Mouse (Mus musculus) left cerebral cortex, postnatal 36 days (tissue): Measurements from ENCODE around the gene St3gal3. TPM values are rescaled to one million over a fixed set of nuclear protein-coding genes. Genes with fewer than 3 reads are reported as not detected.

Experiments
- DNase-seq, 2 experiments: peaks; one replicate each; pipeline ENCODE4 v3.0.0; 2021 to 2022; ENCODE audit warnings: low spot score in 2 of 2, mixed read lengths in 1 of 2
- intact Hi-C: fragments of 180-260 bp; cut with DNase I; formaldehyde crosslinking; loops from one replicate; pipeline ENCODE4 v1.15.1; 2025
- total RNA-seq, 2 experiments: library from RNA; stranded (reverse); gene quantifications; 2 replicates each; pipeline ENCODE4 v1.2.3; 2021

Gene St3gal3
- 10 to 100 TPM; 47.0 to 51.5 TPM for total RNA-seq

DNA sequence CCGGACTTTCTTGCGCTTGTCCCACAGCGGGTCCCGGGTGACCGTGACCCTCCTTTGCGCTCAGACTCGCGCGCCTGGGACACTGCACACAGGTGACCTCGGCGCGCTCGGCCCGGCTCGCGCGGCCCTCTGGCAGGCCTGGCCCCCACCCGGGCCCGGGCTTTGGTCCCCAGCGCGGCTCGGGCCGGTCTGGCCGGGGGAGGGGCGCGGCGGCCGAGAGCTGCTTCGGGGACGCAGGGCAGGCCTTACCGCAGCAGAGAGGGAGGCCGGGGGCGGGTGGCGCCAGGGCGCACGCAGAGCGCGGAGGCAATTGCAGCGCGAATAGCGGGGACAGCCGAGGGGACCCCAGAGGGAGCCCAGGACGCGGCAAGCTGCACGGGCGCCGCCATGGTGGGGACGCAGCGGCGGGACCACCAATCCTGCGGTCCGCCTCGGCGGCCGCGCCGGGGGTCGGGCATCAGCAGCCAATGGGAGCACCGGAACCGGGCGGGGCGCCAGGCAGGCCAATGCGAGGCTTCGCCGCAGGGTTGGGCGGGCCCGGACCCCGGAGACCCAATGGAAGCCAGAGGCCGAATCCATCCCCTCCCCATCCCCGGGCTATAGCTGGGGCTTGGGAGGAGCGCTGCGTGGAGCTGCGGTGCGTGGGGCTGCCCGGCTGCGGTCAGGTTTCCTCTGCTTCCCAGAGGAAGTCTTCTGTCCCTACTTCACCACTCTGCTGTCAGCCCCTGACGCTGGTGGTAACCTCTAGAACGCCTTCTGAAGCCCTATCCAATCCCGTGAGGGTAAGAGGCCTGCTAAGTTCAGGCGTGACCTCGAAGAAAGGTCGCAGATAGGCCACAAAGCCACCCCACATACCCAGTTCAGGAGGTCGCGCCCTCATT, at the start of gene St3gal3:
TSS of gene St3gal3 (minus strand) at position 430 of the 881 bp plus-strand sequence.
- intact Hi-C loops = loop anchor here (5.0 kb wide), 1 partner anchor 42 kb away; no protein-coding TSS in a partner anchor
- DNase-seq = peak; percentile 97 to 99

DNA sequence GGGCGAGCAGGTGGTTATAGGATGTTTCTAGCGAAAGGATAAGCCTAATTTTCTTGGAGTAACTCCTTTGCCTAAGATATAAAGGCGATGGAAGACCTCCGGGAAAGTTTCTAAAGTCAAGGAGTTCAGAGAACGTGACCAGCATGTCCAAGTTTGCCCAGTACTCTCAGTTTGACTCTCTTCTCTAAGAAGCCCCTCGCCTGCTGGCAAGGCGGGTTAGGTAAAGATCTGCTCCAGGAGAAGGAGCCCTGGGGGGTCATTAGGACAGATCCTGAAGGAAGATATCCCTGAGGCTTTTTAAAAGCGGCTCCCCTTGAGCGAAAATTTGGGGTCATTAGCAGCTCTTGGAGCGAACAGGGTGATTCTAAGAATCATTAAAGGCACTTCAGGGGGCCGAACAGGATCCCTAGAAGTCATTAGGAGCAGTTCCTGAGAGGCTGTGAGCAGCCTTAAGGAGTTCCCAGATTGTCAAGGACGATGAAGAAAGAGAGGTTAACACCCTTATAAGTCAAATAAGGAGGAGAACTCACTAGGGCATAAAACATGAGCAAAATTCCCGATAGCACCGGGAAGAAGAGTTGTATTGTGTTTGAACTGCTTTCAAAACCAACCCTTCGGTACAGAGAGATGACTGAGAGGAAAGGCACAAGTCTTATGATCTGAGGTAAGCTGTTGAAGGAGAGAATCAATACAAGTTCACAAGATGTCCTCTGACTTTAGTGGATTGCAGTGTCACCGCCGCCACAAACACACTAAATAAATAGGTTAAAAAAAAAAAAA, 45.8 kb upstream of the St3gal3 start:
- no peak for DNase-seq
- intact Hi-C loops = no loop called here

DNA sequence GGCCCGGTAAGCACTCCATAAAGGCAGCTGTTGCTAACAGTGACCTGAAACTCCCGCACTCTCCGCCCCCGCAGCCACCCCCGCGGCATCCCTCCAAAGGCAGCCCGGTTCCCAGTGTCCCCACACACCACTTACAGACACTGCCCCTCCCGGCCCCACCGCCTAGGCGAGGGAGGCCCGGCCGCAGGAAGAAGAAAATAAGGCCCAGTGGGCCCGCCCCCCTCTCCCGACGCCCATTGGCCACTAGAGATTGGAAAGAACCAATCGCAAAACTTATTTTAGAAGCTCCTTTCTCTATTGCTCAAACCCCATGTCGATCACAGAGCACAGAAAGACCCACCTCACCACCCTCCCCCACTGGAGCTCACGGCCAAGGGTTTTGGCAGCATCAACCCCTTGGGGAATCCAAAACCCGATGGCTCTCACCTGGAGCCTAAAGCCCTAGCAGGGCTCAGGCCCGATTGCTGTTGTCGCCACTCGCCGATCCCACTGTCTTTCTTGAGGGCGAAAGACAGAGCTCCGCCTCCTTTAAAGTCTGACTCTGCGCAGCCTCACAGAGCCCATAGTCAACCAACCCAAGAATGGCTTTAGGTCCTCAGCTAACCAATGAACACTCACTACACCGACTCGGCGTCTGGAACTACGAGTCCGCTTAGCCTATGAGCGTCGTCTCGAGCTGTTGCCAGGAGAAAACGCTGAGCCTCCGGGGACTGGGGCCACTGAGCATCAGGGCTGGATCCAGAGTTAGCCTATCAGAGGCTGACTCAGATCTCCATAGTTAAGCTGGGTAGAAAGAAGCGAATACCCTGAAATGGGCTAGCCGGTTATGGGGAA, 45.0 kb upstream of the St3gal3 start, which contains the start of gene Kdm4a:
TSS of gene Kdm4a (minus strand) at position 577 of the 834 bp plus-strand sequence.
- peak; percentile 91 to 92 for DNase-seq
- intact Hi-C loops = no loop called here

DNA sequence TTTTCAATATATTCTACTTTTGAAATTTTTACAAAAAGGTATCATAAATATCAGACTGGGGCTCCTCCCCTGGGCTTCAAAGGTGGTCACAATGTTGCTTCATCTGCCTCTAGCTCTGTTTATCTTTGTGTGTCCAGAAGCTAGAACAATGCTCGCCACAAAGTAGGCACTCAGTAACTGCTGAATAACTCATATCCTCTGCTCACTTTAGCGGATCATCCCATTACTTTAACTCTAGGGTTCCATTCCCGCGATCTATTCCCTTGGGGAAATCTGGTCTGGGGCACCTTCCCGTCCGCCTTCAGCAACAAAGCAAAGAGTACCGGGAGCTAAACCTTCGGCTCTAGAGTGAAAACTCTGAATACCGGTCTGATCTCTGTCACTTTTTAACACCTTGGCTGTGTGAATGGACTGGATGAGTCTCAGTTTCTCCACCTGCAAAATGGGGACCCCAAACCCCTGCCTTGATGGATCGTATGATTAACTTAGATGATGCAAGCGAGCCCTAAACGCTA, 44.3 kb upstream of the St3gal3 start:
- DNase-seq = no peak
- intact Hi-C loops = no loop called here

DNA sequence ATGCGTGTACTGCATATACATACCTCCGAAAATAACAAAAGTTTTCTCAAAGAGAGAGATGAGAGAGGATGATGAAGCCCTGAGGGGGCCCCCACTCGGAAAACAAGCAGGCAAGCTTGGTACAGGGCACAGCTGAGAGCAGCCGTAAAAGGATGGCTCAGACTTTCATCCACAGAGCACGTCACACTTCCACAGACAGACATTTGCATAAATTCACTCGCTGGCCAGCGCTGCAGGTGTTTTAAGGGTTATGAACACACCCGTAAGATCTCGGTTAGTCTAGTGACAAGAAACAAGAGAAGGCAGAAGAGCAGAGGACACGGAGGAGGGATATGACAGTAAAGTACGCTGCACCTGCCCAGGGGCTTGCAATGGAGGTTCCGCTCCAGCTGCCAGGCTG, 37.7 kb upstream of the St3gal3 start:
- intact Hi-C loops = no loop called here
- no peak for DNase-seq

DNA sequence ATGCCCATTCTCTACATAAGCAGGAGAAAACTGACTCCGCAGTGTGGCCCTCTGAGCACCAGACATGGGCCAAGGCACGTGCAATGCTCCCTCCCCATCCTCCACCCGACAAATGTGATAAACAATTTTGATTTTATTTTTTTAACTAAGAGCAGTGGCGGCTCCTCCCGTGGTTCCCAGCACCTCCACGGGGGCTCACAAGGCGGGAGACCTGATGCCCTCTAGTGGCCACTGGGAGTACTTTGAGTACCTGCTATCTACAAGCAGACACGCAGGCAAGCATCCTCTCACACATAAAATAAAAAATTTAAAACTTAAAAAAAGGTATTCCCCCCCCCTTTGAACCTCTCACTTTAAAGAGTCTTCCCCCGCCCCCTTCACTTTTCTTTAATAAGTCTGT, 36.3 kb upstream of the St3gal3 start:
- intact Hi-C loops = no loop called here
- DNase-seq = no peak

DNA sequence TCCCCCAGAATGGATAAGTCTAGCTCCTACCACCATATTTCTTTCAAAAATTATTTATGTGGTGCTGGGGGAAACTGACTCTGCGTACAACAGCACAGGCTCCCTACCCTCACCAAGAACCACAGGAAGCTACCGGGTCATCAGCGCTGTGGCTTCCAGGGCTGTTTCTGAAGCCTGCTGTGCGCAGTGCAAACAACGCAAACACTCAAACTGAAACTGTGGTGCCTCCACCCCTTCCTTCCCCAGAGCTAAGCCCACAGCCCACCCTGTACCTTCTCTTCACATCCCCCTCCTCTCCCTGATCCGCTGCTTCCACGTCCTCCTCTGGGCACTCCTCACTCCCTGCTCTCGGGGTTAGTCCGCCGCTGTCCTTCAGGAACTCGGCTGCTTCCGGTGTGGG, 27.4 kb upstream of the St3gal3 start:
- intact Hi-C loops = no loop called here
- no peak for DNase-seq

DNA sequence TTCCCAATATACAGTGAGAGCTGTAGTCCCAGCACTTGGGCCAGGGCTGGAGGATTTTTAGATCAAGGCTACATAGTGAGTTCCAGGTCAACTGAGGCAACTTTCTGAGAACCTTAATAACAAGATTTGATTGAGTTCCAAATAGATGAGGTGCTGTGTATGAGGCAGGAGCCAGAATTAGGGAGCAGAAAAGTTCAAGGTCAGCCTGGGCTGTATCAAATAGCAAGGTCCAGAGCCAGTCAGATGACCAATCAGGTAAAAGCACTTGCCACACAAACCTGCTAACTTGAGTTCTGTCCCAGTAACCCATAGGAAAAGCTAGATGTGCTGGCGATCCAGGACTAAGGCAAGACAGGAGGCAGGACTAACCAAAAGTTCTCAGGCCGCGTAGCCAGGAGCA, 23.0 kb upstream of the St3gal3 start:
- no peak for DNase-seq
- intact Hi-C loops = no loop called here

DNA sequence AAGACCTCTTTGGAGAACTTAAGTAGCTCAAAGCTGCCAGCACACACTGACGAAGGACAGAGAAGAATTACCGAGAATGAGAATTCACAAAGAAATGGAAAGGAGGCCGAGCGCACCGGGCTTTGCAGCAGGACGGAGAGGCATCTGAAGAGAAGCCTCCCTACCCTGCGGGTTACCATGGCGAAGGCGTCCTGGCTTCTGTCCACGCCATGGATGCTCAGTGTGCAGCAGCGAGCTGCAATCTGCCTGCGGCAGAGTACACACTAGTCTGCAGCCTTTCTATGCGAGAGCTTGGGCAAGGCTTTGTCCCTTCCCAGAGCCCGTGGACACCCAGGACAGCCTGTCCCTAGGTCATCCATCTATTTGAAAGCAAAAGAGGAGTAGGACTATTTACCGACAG, 21.8 kb upstream of the St3gal3 start:
- intact Hi-C loops = no loop called here
- DNase-seq = no peak

DNA sequence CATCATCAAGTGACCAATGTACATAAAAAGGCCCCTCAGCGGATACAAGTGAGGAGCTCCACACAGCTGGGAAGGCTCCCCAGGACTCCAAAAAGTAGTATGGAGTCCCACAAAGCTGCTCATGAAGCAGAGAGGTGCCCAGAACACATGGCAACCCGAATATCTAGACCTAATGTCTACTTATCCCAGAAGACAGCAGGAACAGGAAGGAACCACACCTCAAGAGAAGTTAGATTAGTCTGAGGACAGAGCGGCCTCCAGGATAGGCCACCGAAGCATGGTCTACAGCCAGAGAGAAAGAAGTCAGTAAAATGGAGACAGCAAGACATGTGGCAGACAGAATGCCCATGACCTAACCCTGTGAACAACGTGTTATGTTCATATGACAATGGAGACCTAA, 20.2 kb upstream of the St3gal3 start:
- intact Hi-C loops = no loop called here
- DNase-seq = no peak

DNA sequence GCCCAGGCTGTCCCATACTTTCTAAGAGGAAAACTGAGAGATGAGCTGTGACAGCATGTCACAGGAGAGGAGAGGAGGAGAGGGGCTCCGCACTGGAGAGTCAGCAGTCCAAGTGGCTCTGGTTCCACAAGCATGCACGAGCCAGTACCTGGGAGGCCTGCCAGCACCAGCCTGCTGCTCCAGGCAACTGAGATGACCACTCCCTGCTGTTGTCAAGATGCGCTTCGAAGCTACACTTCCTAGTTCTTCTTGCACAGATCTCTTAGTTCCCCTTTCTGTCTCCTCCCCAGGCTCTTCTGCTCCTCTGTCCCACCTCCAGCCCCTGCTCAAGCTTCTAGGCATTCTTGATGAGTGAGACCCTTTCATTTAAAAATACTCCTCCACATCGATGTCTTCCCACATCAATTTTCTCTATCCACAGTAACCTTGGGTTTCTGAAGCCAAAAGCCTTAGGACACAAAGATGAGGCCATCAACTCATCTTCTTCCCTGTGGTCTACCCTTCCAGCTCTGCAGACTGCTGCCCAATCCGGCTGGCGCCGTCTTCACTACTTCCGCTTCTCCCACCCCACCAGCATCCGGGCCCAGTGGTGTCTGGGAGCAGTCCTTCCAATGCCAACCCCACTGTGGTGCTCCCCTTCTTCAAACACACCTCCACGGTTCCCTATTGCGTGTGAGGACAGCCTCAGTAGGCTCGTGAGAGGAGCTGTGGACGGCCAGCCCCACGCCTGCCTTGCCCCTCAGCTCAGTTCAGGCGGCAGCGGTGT, 17.5 kb upstream of the St3gal3 start:
- intact Hi-C loops = no loop called here
- DNase-seq = no peak

DNA sequence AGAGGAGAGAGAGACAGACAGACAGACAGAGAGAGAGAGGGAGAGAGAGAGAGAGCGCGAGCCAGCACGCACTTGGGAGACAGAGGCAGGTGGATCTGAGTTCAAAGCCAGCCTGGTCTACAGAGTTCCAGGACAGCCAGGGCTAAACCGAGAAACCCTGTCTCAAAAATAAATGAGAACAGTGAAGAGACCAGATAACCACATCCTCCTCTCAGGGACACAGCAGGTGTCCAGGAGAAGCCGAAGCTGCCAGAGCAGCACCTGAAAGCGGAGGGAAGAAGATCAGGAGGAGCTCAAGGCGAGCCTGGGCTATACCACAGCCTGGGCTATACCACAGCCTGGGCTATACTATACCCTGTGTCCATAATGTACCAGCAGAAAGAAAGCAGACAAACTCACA, 16.1 kb upstream of the St3gal3 start:
- DNase-seq = no peak
- intact Hi-C loops = no loop called here

DNA sequence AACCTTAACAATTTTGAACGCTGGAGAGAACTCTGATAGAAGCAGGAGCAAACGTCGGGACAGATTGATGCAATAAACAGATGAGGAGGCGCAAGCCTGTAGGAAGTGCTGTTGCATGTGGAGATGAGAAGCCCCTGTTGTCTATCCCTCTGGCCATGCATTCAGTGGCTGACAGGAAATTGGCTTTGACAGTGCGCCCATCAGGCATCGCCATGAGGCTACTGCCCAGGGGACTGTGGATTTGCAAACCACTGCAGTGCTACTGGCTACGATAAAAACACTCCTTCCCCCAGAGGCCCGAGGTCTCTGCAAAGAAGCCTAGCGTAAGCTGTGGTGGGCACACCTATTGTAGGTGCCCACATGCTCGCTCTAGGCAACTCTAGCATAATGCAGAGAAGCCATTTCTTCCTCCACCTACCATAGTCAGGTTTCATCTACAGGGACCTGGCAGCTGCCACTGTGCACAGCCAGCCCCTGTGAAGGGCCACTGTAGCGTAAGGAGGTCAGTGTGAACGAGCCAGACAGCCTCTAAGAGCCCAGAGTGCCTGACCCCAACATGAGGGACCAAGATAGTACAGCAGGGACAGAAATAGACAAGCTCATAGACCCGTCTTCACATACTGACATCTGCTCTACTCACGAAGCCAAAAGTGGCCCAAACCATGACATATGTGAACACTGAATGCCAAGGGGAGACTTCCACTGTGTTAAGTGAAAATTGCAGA, 15.4 kb upstream of the St3gal3 start:
- DNase-seq = no peak
- intact Hi-C loops = no loop called here

DNA sequence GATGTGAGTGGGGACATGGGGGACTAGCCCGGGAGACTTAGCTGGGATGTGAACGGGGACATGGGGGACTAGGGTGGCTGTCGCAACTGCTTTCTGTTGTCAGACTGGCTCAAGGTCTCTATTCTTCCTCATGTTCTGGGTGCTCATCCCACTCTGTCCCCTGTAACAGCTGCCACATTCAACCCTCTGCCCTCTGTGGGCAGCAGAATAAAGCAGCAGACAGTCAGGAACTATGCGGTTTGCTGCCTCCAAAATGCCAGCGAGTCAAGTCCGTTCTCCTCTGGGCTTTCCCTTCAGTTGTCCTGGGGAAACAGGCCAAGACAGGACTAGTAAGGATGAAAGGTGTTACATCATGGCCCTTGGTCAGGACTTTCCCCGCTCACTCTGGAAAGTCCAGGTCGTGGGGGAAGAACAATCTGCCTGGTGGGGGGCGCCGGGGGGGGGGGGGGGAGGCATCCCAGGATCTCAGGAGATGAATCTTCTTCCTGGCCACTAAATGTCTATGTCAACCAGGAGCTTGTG, 14.4 kb upstream of the St3gal3 start:
- intact Hi-C loops = no loop called here
- no peak for DNase-seq

DNA sequence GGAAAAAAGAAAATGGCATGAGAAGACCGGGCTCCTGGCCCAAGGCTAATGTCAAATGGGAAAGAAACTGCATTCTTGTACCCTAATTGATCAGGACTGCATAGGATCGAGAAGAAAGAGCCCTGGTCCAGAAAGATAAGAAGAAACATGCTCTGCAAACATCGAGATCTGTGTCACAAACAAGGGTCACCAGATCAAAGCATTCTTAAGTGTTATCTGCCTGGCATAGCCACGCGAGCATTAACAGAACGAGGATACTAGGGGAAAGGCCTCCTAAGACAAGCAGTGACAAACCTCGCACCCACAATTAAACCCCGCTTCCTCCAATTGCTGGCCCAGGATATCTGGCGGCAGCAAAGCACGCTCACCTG, 13.6 kb upstream of the St3gal3 start:
- intact Hi-C loops = no loop called here
- DNase-seq = no peak

DNA sequence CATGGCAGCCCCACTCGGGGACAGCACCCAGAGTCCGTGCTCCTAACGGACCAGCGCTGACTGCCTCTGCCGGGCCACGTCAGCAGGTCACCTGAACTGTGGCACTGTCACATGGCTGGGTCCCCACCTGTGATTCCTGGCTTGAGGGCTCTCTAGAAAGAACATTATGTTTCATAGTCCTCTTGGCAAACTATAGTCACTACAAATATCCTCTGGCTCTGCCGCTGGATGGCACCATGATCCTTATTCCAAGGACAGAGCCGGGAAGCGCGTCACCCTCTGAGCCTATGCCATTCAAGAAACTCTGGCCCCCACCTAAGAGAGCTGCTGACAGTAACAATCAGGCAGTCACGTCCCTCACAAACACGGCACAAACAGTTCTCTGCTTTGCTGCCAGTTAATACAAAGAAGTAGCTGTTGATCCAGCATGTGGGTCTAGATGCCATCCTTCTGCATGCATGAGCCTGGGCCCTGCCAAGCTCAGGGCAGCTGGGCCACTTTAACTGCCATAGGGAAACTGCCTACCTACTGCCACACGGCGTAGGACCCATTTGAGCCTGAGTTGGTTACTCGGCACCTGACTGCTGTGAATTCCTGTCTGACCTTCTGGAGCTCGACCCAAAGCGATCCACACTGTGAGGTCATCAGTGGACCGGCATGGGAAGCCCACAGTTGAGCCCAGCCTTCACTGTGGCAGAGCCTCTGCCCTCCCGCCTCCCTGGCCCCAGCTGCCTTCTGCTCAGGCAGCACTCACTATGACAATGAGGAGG, 13.0 kb upstream of the St3gal3 start:
- DNase-seq = peak in 1 of 2 experiments; percentile 25

DNA sequence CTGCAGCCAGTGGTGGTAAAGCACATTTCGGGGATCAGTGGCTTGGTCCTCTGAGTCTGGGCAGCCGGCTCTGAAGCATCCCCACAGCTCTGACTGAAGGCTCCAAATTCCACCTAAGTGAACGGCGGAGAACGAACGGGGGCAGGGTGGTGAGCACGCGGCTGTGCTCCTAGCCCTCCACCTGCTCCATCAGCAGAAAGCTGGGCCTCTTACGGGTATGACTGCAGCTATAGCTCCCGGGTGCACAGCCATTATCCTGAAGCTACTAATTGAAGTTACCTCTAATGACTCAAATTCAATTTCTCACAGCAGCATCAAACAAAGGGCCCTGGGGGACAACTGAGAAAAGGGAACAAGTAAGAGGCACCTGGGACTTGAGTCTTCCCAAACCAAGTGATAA, 12.4 kb upstream of the St3gal3 start:
- intact Hi-C loops = no loop called here
- no peak for DNase-seq

More for the DNA sequence above, 13.0 kb upstream of the St3gal3 start:
- intact Hi-C loops = no loop called here
